Mouse (Mus musculus) myocyte (in vitro differentiated cells): ENCODE measurements at regions not wholly inside any gene's neighbourhood (a gene's known extent, or its start where the extent isn't known, plus 50 kb on each side); places are given as distances from the start of the nearest gene placed in this dataset.

Experiments used
- POLR2A ChIP-seq: IDR thresholded peaks from one replicate; pipeline ENCODE4 v1.6.1; 2011; ENCODE audit warnings: low read depth, mild to moderate bottlenecking, control low read depth, moderate library complexity; ENCODE audit not compliant: insufficient read length
- USF1 ChIP-seq: IDR thresholded peaks from one replicate; pipeline ENCODE4 v1.6.1; 2011; ENCODE audit warnings: low read depth, mild to moderate bottlenecking, control low read depth, moderate library complexity

- TF ChIP-seq USF1: no peak
- no peak for TF ChIP-seq POLR2A
These were observed 449.7 kb upstream of the Cdh4 start for GRCm38 (mm10) chr2:178992334-178993116.
